Comparison of ENCODE assay signal across 8 mouse cellular contexts in the genomic region with DNA sequence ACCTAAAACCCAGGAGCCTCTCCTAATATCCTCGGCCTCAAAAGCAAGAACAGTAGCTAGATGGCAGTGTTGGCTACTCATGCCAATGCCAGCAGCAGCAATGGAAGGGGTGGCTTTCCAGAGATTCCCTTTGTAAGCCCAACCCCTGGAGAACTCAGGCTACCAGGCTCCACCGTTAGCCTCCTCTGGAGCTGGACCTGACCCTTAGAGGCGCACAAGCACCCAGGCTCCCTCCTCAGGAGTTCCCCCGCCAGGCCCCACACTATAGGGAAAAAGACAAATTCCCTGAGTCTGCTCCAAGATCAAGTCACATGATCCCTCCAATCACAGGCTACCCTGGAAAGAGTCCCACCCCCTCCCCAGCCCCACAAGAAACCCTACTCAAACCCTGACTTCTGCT. TPM values are rescaled to one million over a fixed set of nuclear protein-coding genes. Genes with fewer than 3 reads are reported as not detected.
DNase-seq lines count a peak whose midpoint lies in the region; ATAC-seq and TF ChIP-seq lines count a peak whose summit lies in the region.

No protein-coding gene starts in this region.

- H3K9me3 ChIP-seq in heart, embryonic 12.5 days (replicated peaks), result no peaks in the 10 kb centered on the region
- H3K9me3 ChIP-seq in heart, postnatal 0 days (replicated peaks; ENCODE audit: control insufficient read depth, low read length), result no peaks in the 10 kb centered on the region
- H3K9me3 ChIP-seq in midbrain, postnatal 0 days (ENCODE audit: low read length), result no peaks in the 10 kb centered on the region

- H3K4me1 ChIP-seq in heart, embryonic 12.5 days (replicated peaks), result peaks cover 28% of the 10 kb centered on the region
- peaks cover 12% of the 10 kb centered on the region for H3K4me1 ChIP-seq in heart, postnatal 0 days (ENCODE audit: control insufficient read depth, insufficient read depth)
- H3K4me1 ChIP-seq in midbrain, postnatal 0 days (ENCODE audit: insufficient read depth, low read length), result no peaks in the 10 kb centered on the region

- ATAC-seq in heart, embryonic 12.5 days (ENCODE audit: insufficient number of reproducible peaks, low FRiP score), result peak; percentile 24; the same call in 1 of the 2 replicates
- ATAC-seq in heart, postnatal 0 days (ENCODE audit: insufficient read depth, low read depth), result peak; percentile 52
- peak; percentile 71; the same call in 1 of the 2 replicates for ATAC-seq in midbrain, postnatal 0 days (ENCODE audit: low FRiP score)
- ATAC-seq in erythroblast, adult 5-6 weeks (replicated peaks; ENCODE audit: low FRiP score, poor library complexity, severe bottlenecking), result no peak

- H3K9ac ChIP-seq in heart, embryonic 12.5 days, result no peak overlapping the region
- no peak overlapping the region for H3K9ac ChIP-seq in heart, postnatal 0 days (replicated peaks; ENCODE audit: low read depth, low read length)
- no peak overlapping the region for H3K9ac ChIP-seq in midbrain, postnatal 0 days (replicated peaks; ENCODE audit: low read length, poor library complexity, severe bottlenecking)

- 8% methylated on average over 4 of the region's 4 CpGs for WGBS in heart, embryonic 12.5 days
- WGBS in heart, postnatal 0 days, result 15% methylated on average over 4 of the region's 4 CpGs
- WGBS in midbrain, postnatal 0 days, result 20% methylated on average over 4 of the region's 4 CpGs

- TF ChIP-seq EP300 in heart, postnatal 0 days (IDR thresholded peaks at IDR 0.05; ENCODE audit: low read depth), result no peak

- peak overlapping the region; percentile 43 for H3K4me2 ChIP-seq in heart, embryonic 12.5 days
- no peak overlapping the region for H3K4me2 ChIP-seq in heart, postnatal 0 days (ENCODE audit: low read depth, low read length)
- H3K4me2 ChIP-seq in midbrain, postnatal 0 days (ENCODE audit: low read depth, low read length, poor library complexity, severe bottlenecking), result peak overlapping the region; percentile 35

- TF ChIP-seq CTCF in heart, postnatal 0 days (IDR thresholded peaks at IDR 0.05; ENCODE audit: low read depth), result peak; percentile 75
- TF ChIP-seq CTCF in midbrain, postnatal 0 days (IDR thresholded peaks at IDR 0.05), result peak; percentile 82

- no peak for DNase-seq in heart, adult 8-10 months (ENCODE audit: low spot score)
- DNase-seq in cerebellum, adult 9-10 months, result peak; percentile 16
- DNase-seq in heart, postnatal 0 days (ENCODE audit: low spot score), result peak; percentile 64
- DNase-seq in left cerebral cortex, adult 11 months (ENCODE audit: low spot score), result peak; percentile 32
- DNase-seq in midbrain, postnatal 0 days (ENCODE audit: low spot score), result peak; percentile 78
- no peak for DNase-seq in yolk sac, embryonic 10.5 days (ENCODE audit: low spot score)

- no peaks in the 10 kb centered on the region for H3K36me3 ChIP-seq in heart, embryonic 12.5 days
- no peaks in the 10 kb centered on the region for H3K36me3 ChIP-seq in heart, postnatal 0 days (replicated peaks; ENCODE audit: control insufficient read depth, insufficient read depth, low read length)
- no peaks in the 10 kb centered on the region for H3K36me3 ChIP-seq in midbrain, postnatal 0 days (ENCODE audit: insufficient read depth, low read length)

- H3K27ac ChIP-seq in heart, embryonic 12.5 days (ENCODE audit: poor library complexity, severe bottlenecking), result no peak overlapping the region
- no peak overlapping the region for H3K27ac ChIP-seq in heart, postnatal 0 days (ENCODE audit: low read depth)
- no peak overlapping the region for H3K27ac ChIP-seq in midbrain, postnatal 0 days (ENCODE audit: low read depth, low read length)

- no peak overlapping the region for H3K4me3 ChIP-seq in heart, embryonic 12.5 days
- no peak overlapping the region for H3K4me3 ChIP-seq in heart, postnatal 0 days (ENCODE audit: low read depth, low read length)
- no peak overlapping the region for H3K4me3 ChIP-seq in midbrain, postnatal 0 days (ENCODE audit: low read depth, low read length)

- peaks cover 25% of the 10 kb centered on the region for H3K27me3 ChIP-seq in heart, embryonic 12.5 days (replicated peaks)
- H3K27me3 ChIP-seq in heart, postnatal 0 days (ENCODE audit: control insufficient read depth, insufficient read depth, low read length), result 0 out of 2 replicates have a peak, but pooled peaks cover 6% of the 10 kb centered on the region
- no peaks in the 10 kb centered on the region for H3K27me3 ChIP-seq in midbrain, postnatal 0 days (ENCODE audit: insufficient read depth, low read length)

RNA-seq across cellular contexts. Expression of a gene that starts 10.9 kb away (rescaled TPM):
- polyA plus RNA-seq in heart, embryonic 12.5 days (2016; fragmentation: Nextera tagmentation; extraction: Ambion mirVana), result 0.18 and 0.33 TPM in 2 replicates
- under 1 TPM in 2 of 4 experiments, not detected in 2; 0.31 to 0.32 TPM for total RNA-seq in heart, adult 8-10 months (2022)
- total RNA-seq in heart, postnatal 0 days (2014; rRNA removed; ENCODE audit: low replicate concordance), result 0.04 and 0.77 TPM in 2 replicates
- 0.22 and 0.42 TPM in 2 replicates for polyA plus RNA-seq in heart, postnatal 0 days (2015; fragmentation: Nextera tagmentation; extraction: Ambion mirVana)
- total RNA-seq in midbrain, postnatal 0 days (2014; rRNA removed), result 1.1 and 1.2 TPM in 2 replicates
- polyA plus RNA-seq in midbrain, postnatal 0 days (2015; fragmentation: Nextera tagmentation; extraction: Ambion mirVana), result 0.43 and 0.87 TPM in 2 replicates
- not detected in 2 replicates for total RNA-seq in erythroblast, adult 5-6 weeks (2015; ENCODE audit: low replicate concordance)
- 0.26 TPM in 1 of 2 replicates, not detected in the other for total RNA-seq in erythroblast, adult 5-6 weeks (2017; ENCODE audit: low replicate concordance)

Comparison
In these comparisons a context has a peak if more than half of its experiments do, and no peak if none do; other contexts are left out.
1. DNase-seq: peak in cerebellum, adult 9-10 months (single experiment), heart, postnatal 0 days (single experiment), left cerebral cortex, adult 11 months (single experiment) and midbrain, postnatal 0 days (single experiment); none in heart, adult 8-10 months (single experiment) and yolk sac, embryonic 10.5 days (single experiment).